ENCODE assay signal across 21 mouse cellular contexts in genomic region chr2:25099703-25100102, GRCm38 (mm10). TPM values are rescaled to one million over a fixed set of nuclear protein-coding genes. Genes with fewer than 3 reads are reported as not detected.
DNase-seq lines count a peak whose midpoint lies in the region; ATAC-seq and TF ChIP-seq lines count a peak whose summit lies in the region.
"Had no signal": no experiment of that assay in that cellular context is flagged by ENCODE, and none has a peak within 500 bp of the region (broad histone marks: within the 10 kb centered on the region; RNA-seq: fewer than 3 reads in every experiment).

No protein-coding gene starts in this region.

- no peak overlapping the region for H3K4me3 ChIP-seq in neural tube, embryonic 12.5 days
- no peak overlapping the region for H3K4me3 ChIP-seq in neural tube, embryonic 15.5 days (replicated peaks)
- H3K4me3 ChIP-seq in forebrain, postnatal 0 days (ENCODE audit: low read depth, low read length) = no peak overlapping the region
- no peak overlapping the region for H3K4me3 ChIP-seq in midbrain, embryonic 15.5 days
- H3K4me3 ChIP-seq: erythroblast, embryonic 14.5 days; kidney, embryonic 15.5 days; limb, embryonic 13.5 days had no signal

- no peak overlapping the region for H3K27ac ChIP-seq in neural tube, embryonic 12.5 days
- H3K27ac ChIP-seq in neural tube, embryonic 15.5 days (replicated peaks) = no peak overlapping the region
- H3K27ac ChIP-seq in forebrain, postnatal 0 days (ENCODE audit: low read depth, low read length) = no peak overlapping the region
- no peak overlapping the region for H3K27ac ChIP-seq in midbrain, embryonic 15.5 days
- H3K27ac ChIP-seq: kidney, embryonic 15.5 days; limb, embryonic 13.5 days; liver, embryonic 14.5 days had no signal

- 0 out of 2 replicates have a peak, but pooled peaks have one; percentile 23 for ATAC-seq in neural tube, embryonic 12.5 days (ENCODE audit: low FRiP score, low read depth)
- no peak for ATAC-seq in neural tube, embryonic 15.5 days (ENCODE audit: low FRiP score)
- peak; percentile 77 for ATAC-seq in forebrain, postnatal 0 days
- peak; percentile 56 for ATAC-seq in midbrain, embryonic 15.5 days (replicated peaks)

- peak; percentile 75 for DNase-seq in brain, embryonic 14.5 days (ENCODE audit: low read depth)
- DNase-seq in forebrain, postnatal 0 days = peak; percentile 16
- no peak for DNase-seq in adrenal gland, adult 18-20 months (ENCODE audit: low spot score in 2 of 2)
- no peak for DNase-seq in layer of hippocampus, adult 9-10 months (ENCODE audit: low spot score)
- DNase-seq in ovary, postnatal 36 days (ENCODE audit: low spot score) = no peak
- DNase-seq: gastrocnemius, postnatal 36 days; thymus, adult 18-20 months had no signal

- WGBS in neural tube, embryonic 12.5 days = 60% methylated on average over 3 of the region's 3 CpGs
- WGBS in neural tube, embryonic 15.5 days = 49% methylated on average over 3 of the region's 3 CpGs
- WGBS in forebrain, postnatal 0 days = 37% methylated on average over 3 of the region's 3 CpGs
- WGBS in midbrain, embryonic 15.5 days = 40% methylated on average over 3 of the region's 3 CpGs

- peaks cover 16% of the 10 kb centered on the region; the same call in 1 of the 2 replicates for H3K4me1 ChIP-seq in neural tube, embryonic 12.5 days
- H3K4me1 ChIP-seq in neural tube, embryonic 15.5 days = no peaks in the 10 kb centered on the region
- no peaks in the 10 kb centered on the region for H3K4me1 ChIP-seq in forebrain, postnatal 0 days (ENCODE audit: insufficient read depth)
- 0 out of 2 replicates have a peak, but pooled peaks cover 6% of the 10 kb centered on the region for H3K4me1 ChIP-seq in midbrain, embryonic 15.5 days

- H3K36me3 ChIP-seq in neural tube, embryonic 12.5 days = no peaks in the 10 kb centered on the region
- no peaks in the 10 kb centered on the region for H3K36me3 ChIP-seq in neural tube, embryonic 15.5 days
- H3K36me3 ChIP-seq in forebrain, postnatal 0 days (ENCODE audit: insufficient read depth) = no peaks in the 10 kb centered on the region
- H3K36me3 ChIP-seq in midbrain, embryonic 15.5 days (replicated peaks) = no peaks in the 10 kb centered on the region
- H3K36me3 ChIP-seq: kidney, embryonic 15.5 days; limb, embryonic 13.5 days had no signal

- no peaks in the 10 kb centered on the region for H3K9me3 ChIP-seq in neural tube, embryonic 12.5 days
- H3K9me3 ChIP-seq in neural tube, embryonic 15.5 days (replicated peaks) = no peaks in the 10 kb centered on the region
- no peaks in the 10 kb centered on the region for H3K9me3 ChIP-seq in forebrain, postnatal 0 days (ENCODE audit: low read length)
- H3K9me3 ChIP-seq in midbrain, embryonic 15.5 days = no peaks in the 10 kb centered on the region
- H3K9me3 ChIP-seq: kidney, embryonic 15.5 days; limb, embryonic 13.5 days had no signal

- no peak overlapping the region for H3K4me2 ChIP-seq in neural tube, embryonic 12.5 days (replicated peaks)
- no peak overlapping the region for H3K4me2 ChIP-seq in neural tube, embryonic 15.5 days
- H3K4me2 ChIP-seq in forebrain, postnatal 0 days (ENCODE audit: low read depth) = no peak overlapping the region
- no peak overlapping the region for H3K4me2 ChIP-seq in midbrain, embryonic 15.5 days
- H3K4me2 ChIP-seq: heart, embryonic 11.5 days; kidney, embryonic 15.5 days; limb, embryonic 13.5 days had no signal

- no peak for TF ChIP-seq POLR2A in brain, embryonic 14.5 days (IDR thresholded peaks at IDR 0.05; ENCODE audit: borderline replicate concordance, extremely low read depth, insufficient read depth, insufficient read length, poor library complexity, severe bottlenecking)

- no peak for TF ChIP-seq CTCF in brain, embryonic 14.5 days (IDR thresholded peaks at IDR 0.05; ENCODE audit: borderline replicate concordance, extremely low read depth, insufficient read depth, insufficient read length)
- no peak for TF ChIP-seq CTCF in forebrain, postnatal 0 days (IDR thresholded peaks at IDR 0.05; ENCODE audit: low read depth)

- H3K27me3 ChIP-seq in neural tube, embryonic 12.5 days (replicated peaks) = 0 out of 2 replicates have a peak, but pooled peaks cover 4% of the 10 kb centered on the region
- H3K27me3 ChIP-seq in neural tube, embryonic 15.5 days (replicated peaks) = peaks cover 3% of the 10 kb centered on the region
- H3K27me3 ChIP-seq in forebrain, postnatal 0 days (ENCODE audit: insufficient read depth, low read length) = 0 out of 2 replicates have a peak, but pooled peaks cover 2% of the 10 kb centered on the region
- H3K27me3 ChIP-seq in midbrain, embryonic 15.5 days (replicated peaks) = no peaks in the 10 kb centered on the region; the same call in 1 of the 2 replicates

- no peak overlapping the region for H3K9ac ChIP-seq in neural tube, embryonic 12.5 days
- no peak overlapping the region for H3K9ac ChIP-seq in neural tube, embryonic 15.5 days (replicated peaks)
- no peak overlapping the region for H3K9ac ChIP-seq in forebrain, postnatal 0 days
- no peak overlapping the region for H3K9ac ChIP-seq in midbrain, embryonic 15.5 days
- H3K9ac ChIP-seq: kidney, embryonic 15.5 days; limb, embryonic 13.5 days; liver, embryonic 14.5 days had no signal

RNA-seq across cellular contexts. Expression of gene Noxa1, which starts 4.8 kb away (rescaled TPM):
- polyA plus RNA-seq in neural tube, embryonic 12.5 days (2016; fragmentation: Nextera tagmentation; extraction: Ambion mirVana) = not detected in 2 replicates
- polyA plus RNA-seq in neural tube, embryonic 15.5 days (2015; fragmentation: Nextera tagmentation; extraction: Ambion mirVana) = 0.52 TPM in 1 of 2 replicates, not detected in the other
- 0.04 TPM in 2 replicates for polyA plus RNA-seq in brain, embryonic 14.5 days (2012; rRNA removed)
- total RNA-seq in forebrain, postnatal 0 days (2014; rRNA removed) = not detected in 2 replicates
- polyA plus RNA-seq in forebrain, postnatal 0 days (2015; fragmentation: Nextera tagmentation; extraction: Ambion mirVana) = not detected in 2 replicates
- polyA plus RNA-seq in midbrain, embryonic 15.5 days (2015; fragmentation: Nextera tagmentation; extraction: Ambion mirVana) = not detected in 2 replicates
- not detected for total RNA-seq in adrenal gland, adult 18-20 months (2021)
- total RNA-seq: adrenal gland, postnatal 10 days; gastrocnemius, postnatal 36 days; heart, postnatal 14 days; left cerebral cortex, adult 8-10 months had no signal
- polyA plus RNA-seq: embryonic facial prominence, embryonic 11.5 days; neural tube, embryonic 14.5 days had no signal

RNA-seq across cellular contexts. Expression of gene Entpd8, which starts 19.6 kb away (rescaled TPM):
- polyA plus RNA-seq in neural tube, embryonic 12.5 days (2016; fragmentation: Nextera tagmentation; extraction: Ambion mirVana) = not detected in 2 replicates
- polyA plus RNA-seq in neural tube, embryonic 15.5 days (2015; fragmentation: Nextera tagmentation; extraction: Ambion mirVana) = 0.43 TPM in 1 of 2 replicates, not detected in the other
- 0.11 and 0.18 TPM in 2 replicates for polyA plus RNA-seq in brain, embryonic 14.5 days (2012; rRNA removed)
- total RNA-seq in forebrain, postnatal 0 days (2014; rRNA removed) = not detected in 2 replicates
- not detected in 2 replicates for polyA plus RNA-seq in forebrain, postnatal 0 days (2015; fragmentation: Nextera tagmentation; extraction: Ambion mirVana)
- polyA plus RNA-seq in midbrain, embryonic 15.5 days (2015; fragmentation: Nextera tagmentation; extraction: Ambion mirVana) = not detected in 2 replicates
- total RNA-seq in adrenal gland, adult 18-20 months (2021) = not detected
- total RNA-seq: heart, postnatal 14 days; left cerebral cortex, adult 8-10 months; megakaryocyte-erythroid progenitor cell, adult 5-6 weeks had no signal
- polyA plus RNA-seq: embryonic facial prominence, embryonic 11.5 days; heart, embryonic 11.5 days; limb, embryonic 13.5 days had no signal

RNA-seq across cellular contexts. Expression of gene Nsmf, which starts 45.5 kb away (rescaled TPM):
- polyA plus RNA-seq in neural tube, embryonic 12.5 days (2016; fragmentation: Nextera tagmentation; extraction: Ambion mirVana) = 114 and 120 TPM in 2 replicates
- 149 and 173 TPM in 2 replicates for polyA plus RNA-seq in neural tube, embryonic 15.5 days (2015; fragmentation: Nextera tagmentation; extraction: Ambion mirVana)
- polyA plus RNA-seq in brain, embryonic 14.5 days (2012; rRNA removed) = 194 and 297 TPM in 2 replicates
- 285 and 329 TPM in 2 replicates for total RNA-seq in forebrain, postnatal 0 days (2014; rRNA removed)
- polyA plus RNA-seq in forebrain, postnatal 0 days (2015; fragmentation: Nextera tagmentation; extraction: Ambion mirVana) = 258 and 262 TPM in 2 replicates
- polyA plus RNA-seq in midbrain, embryonic 15.5 days (2015; fragmentation: Nextera tagmentation; extraction: Ambion mirVana) = 180 and 188 TPM in 2 replicates
- 10 to 100 TPM; 43.4 to 55.4 TPM for total RNA-seq in adrenal gland, adult 18-20 months (2021)

Comparison
In these comparisons a context has a peak if more than half of its experiments do, and no peak if none do; other contexts are left out.
1. DNase-seq: peak in brain, embryonic 14.5 days (single experiment) and forebrain, postnatal 0 days (single experiment); none in adrenal gland, adult 18-20 months (0 of 2), layer of hippocampus, adult 9-10 months (single experiment) and ovary, postnatal 36 days (single experiment).